Mouse (Mus musculus) kidney, embryonic 16.5 days (tissue): Measurements from ENCODE around the gene Tnnt3. TPM values are rescaled to one million over a fixed set of nuclear protein-coding genes. Genes with fewer than 3 reads are reported as not detected.

Experiments used
- ATAC-seq: fragments of 200-750 bp; cut with Nextera tagmentation; 2 replicates; pipeline ENCODE4 v1.8.0; 2017; ENCODE audit warnings: moderate TSS enrichment; ENCODE audit not compliant: low FRiP score, low TSS enrichment
- H3K27ac ChIP-seq: fragments of 300-500 bp; sonication (generic); 2 replicates; pipeline ENCODE4 v1.5.1; 2014; ENCODE audit warnings: low read length
- H3K27me3 ChIP-seq: fragments of 300-500 bp; sonication (generic); 2 replicates; pipeline ENCODE4 v1.6.1; 2014; ENCODE audit warnings: low read length, control low read depth, mixed read lengths; ENCODE audit not compliant: insufficient read depth
- H3K36me3 ChIP-seq: fragments of 300-500 bp; sonication (generic); 2 replicates; pipeline ENCODE4 v1.6.1; 2014; ENCODE audit warnings: low read length, control low read depth, mixed read lengths; ENCODE audit not compliant: insufficient read depth
- H3K4me1 ChIP-seq: fragments of 300-500 bp; sonication (generic); 2 replicates; pipeline ENCODE4 v1.6.1; 2014; ENCODE audit warnings: low read length, control low read depth, mixed read lengths; ENCODE audit not compliant: insufficient read depth
- H3K4me2 ChIP-seq: fragments of 300-500 bp; sonication (generic); replicated peaks from 2 replicates; pipeline ENCODE4 v1.6.1; 2014; ENCODE audit warnings: low read depth, low read length
- H3K4me3 ChIP-seq: fragments of 300-500 bp; sonication (generic); 2 replicates; pipeline ENCODE4 v1.5.1; 2014; ENCODE audit warnings: mild to moderate bottlenecking, low read length
- H3K9ac ChIP-seq: fragments of 300-500 bp; sonication (generic); replicated peaks from 2 replicates; pipeline ENCODE4 v1.6.1; 2014; ENCODE audit warnings: low read length
- H3K9me3 ChIP-seq: fragments of 300-500 bp; sonication (generic); 2 replicates; pipeline ENCODE4 v1.6.1; 2016; ENCODE audit warnings: low read length, control low read depth
- WGBS: fragments of 180-500 bp; shearing (Covaris S2); extraction: QIAGEN DNeasy Blood & Tissue Kit; methylation state at CpG from one replicate; pipeline ENCODE4 v1.1.7; 2014; 5-methylcytosine and 5-hydroxymethylcytosine counted together
- polyA plus RNA-seq: library from polyadenylated mRNA; unstranded; fragments of >200 nt; fragmentation: Nextera tagmentation; extraction: Ambion mirVana; gene quantifications from 2 replicates; pipeline ENCODE4 v1.2.1, GENCODE M21; 2015

Gene Tnnt3
- polyA plus RNA-seq, 1 experiment from 2014 or later: 17.2 TPM

DNA sequence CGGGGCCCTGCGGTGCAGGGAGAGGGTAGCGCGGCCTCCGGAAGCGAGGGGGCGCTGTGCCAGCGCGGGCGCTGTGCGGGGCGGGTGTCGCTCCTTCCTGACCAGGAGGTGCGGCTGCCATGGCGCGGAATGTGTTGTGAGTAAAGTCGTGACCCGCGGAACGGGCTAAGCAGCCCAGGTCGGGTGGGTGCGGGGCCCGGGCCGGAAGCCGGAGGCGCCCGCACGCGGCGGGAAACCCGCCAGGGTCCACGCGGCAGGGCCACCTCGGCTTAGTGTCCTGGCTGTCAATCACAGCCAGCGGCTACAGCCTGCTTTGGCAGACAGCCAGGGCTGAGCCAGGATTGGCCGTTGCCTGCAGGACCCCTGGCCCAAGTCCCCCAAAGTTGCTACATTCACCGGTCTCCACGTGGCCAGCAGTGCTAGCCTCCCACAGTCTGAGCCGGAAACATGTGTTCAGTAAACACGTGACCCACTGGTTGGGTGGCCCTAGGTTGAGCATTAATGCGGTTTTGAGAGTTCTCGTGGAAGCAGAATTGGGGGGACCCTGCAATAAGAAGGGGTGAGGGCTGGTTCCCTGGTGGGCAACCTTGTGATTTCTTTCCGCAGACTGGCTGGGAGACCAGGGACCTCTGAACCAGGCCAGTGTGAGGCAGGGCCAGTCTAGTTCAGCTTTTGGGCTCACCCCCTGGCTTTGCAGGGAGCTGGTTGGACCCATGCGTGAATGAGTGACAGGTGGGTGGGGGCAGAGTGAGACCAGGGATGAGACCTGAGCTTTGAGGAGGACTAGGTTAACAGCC lies 34.6 kb downstream of the Tnnt3 start:
- ATAC-seq: peak; percentile 85
- no peaks in the 10 kb centered on the region for H3K27me3 ChIP-seq
- H3K4me1 ChIP-seq: peaks cover 43% of the 10 kb centered on the region
- peak overlapping the region; percentile 97 for H3K27ac ChIP-seq
- H3K4me2 ChIP-seq: peak overlapping the region; percentile 81
- H3K36me3 ChIP-seq: peaks cover 4% of the 10 kb centered on the region; the same call in 1 of the 2 replicates
- H3K4me3 ChIP-seq: peak overlapping the region; percentile 73
- peak overlapping the region; percentile 94 for H3K9ac ChIP-seq
- no peaks in the 10 kb centered on the region for H3K9me3 ChIP-seq
- 1% methylated on average over 43 of the region's 44 CpGs for WGBS

DNA sequence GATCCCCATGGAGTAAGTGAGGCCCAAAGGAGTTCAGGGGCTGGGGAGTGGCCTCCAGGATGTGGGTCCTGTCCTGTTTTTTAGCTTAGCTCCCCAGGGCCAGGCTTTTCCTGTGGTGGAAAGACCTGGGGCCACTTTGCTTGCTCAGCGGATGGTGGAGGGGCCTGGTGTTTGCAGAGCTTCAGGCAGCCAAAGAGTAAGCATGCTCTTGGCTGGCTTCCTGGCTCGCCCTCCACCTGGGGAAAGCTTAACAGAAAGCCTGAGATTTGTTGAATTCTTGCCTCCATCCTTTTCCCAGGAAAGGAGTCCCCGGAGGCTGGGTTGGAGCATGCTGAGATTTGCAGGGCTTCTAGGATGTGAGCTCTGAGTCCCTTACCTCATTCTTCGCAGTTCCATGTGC lies 36.5 kb downstream of the Tnnt3 start:
- 66% methylated on average over 4 of the region's 4 CpGs for WGBS
- Histone ChIP-seq H3K36me3 (peaks cover 4% of the 10 kb centered on the region; the same call in 1 of the 2 replicates), H3K27me3 (no peaks in the 10 kb centered on the region), H3K4me2 (no peak overlapping the region), H3K9me3 (no peaks in the 10 kb centered on the region), H3K4me3 (no peak overlapping the region), H3K27ac (peak overlapping the region; percentile 97), H3K9ac (peak overlapping the region; percentile 28), H3K4me1 (peaks cover 61% of the 10 kb centered on the region)
- ATAC-seq: no peak

DNA sequence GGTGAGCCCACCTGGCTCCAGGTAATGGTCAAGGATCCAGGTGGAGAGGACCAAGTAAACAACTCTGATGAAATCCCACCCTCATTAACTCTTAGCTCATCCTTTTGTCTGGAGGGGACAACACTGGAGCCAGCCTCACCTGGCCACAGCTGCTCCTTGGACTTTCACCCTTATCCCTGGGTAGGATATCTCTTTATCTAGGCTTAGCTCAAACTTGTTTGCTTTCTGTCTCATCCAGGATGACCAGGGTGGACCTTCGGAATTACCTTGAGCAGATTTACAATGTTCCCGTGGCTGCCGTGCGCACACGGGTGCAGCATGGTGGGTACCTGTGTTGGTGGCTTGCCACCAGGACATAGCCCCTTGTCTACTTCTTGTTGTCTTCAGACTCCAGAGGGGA lies 37.2 kb downstream of the Tnnt3 start:
- Histone ChIP-seq H3K36me3 (peaks cover 4% of the 10 kb centered on the region; the same call in 1 of the 2 replicates), H3K4me2 (no peak overlapping the region), H3K27me3 (no peaks in the 10 kb centered on the region), H3K4me1 (peaks cover 65% of the 10 kb centered on the region), H3K9ac (peak overlapping the region; percentile 3), H3K4me3 (no peak overlapping the region), H3K27ac (peak overlapping the region; percentile 97), H3K9me3 (no peaks in the 10 kb centered on the region)
- WGBS: 94% methylated on average over 5 of the region's 5 CpGs
- ATAC-seq: no peak

DNA sequence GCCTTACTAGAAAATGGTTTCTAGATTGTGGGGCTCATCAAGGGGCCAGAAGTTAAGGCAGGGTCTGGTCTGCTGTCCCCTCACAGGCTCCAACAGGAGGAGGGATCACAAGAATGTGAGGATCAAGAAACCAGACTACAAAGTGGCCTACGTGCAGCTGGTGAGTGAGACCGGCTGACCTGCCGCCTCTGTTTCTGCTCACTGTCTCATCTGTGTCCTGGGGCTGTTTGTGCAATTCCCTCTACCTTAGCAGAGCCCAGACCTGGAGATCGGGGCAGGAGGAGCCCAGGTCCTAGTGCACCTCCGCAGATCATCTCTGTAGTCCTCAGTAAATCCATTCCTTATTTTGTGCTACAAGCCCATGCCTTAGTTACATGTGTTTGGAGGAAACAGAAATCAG lies 38.5 kb downstream of the Tnnt3 start:
- Histone ChIP-seq H3K27ac (peak overlapping the region; percentile 66), H3K9me3 (no peaks in the 10 kb centered on the region), H3K4me3 (no peak overlapping the region), H3K4me2 (no peak overlapping the region), H3K27me3 (no peaks in the 10 kb centered on the region), H3K4me1 (peaks cover 70% of the 10 kb centered on the region), H3K9ac (no peak overlapping the region), H3K36me3 (peaks cover 4% of the 10 kb centered on the region; the same call in 1 of the 2 replicates)
- ATAC-seq: no peak
- 59% methylated on average over 5 of the region's 5 CpGs for WGBS

DNA sequence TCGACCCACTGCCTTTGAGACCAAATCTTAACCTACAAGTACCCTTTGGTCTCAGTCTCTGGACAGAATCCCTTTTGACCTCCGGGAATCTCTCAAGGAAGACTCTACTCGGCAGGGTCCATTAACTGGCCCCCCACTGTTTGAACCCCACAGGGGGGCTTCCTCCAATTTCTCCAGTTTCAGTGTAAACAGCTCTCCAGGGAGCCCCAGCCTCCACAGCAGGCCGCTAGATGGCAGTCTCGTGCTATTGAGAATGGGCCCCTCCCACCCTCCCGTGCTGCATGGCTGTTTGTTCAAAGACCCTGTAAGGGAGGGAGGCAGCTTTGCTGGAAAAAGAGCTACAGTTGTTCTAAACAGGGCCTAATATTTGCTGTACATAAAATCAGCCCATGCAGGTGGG lies 39.2 kb downstream of the Tnnt3 start:
- no peak overlapping the region for H3K4me2 ChIP-seq
- H3K27ac ChIP-seq: peak overlapping the region; percentile 91
- H3K27me3 ChIP-seq: no peaks in the 10 kb centered on the region
- H3K36me3 ChIP-seq: peaks cover 4% of the 10 kb centered on the region; the same call in 1 of the 2 replicates
- peak overlapping the region; percentile 56; the same call in 1 of the 2 replicates for H3K9ac ChIP-seq
- 10% methylated on average over 6 of the region's 6 CpGs for WGBS
- ATAC-seq: peak; percentile 53
- H3K9me3 ChIP-seq: no peaks in the 10 kb centered on the region
- no peak overlapping the region for H3K4me3 ChIP-seq
- H3K4me1 ChIP-seq: peaks cover 71% of the 10 kb centered on the region

DNA sequence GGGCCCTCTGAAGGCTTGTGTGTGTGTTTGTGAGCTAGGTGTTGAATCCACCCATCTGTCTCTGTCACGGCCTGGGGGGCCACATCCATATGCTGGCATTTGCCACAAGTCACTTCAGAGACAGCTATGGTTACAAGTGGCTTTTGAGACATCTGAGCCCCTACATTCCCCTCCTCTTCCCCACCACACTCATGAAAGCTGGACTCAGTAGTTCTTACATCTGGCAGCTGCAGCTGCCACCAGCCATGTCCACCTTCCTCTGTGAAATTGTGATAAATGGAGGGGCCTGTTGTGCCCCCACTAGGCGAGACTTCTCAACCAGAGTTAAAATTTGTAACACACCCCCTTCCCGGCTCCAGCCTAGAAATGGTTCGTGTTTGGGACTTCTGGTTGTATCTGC lies 39.7 kb downstream of the Tnnt3 start:
- ATAC-seq: no peak
- no peaks in the 10 kb centered on the region for H3K9me3 ChIP-seq
- no peak overlapping the region for H3K4me3 ChIP-seq
- peak overlapping the region; percentile 56 for H3K9ac ChIP-seq
- no peaks in the 10 kb centered on the region for H3K27me3 ChIP-seq
- WGBS: 27% methylated on average over 4 of the region's 4 CpGs
- H3K27ac ChIP-seq: peak overlapping the region; percentile 91
- H3K36me3 ChIP-seq: peaks cover 4% of the 10 kb centered on the region; the same call in 1 of the 2 replicates
- H3K4me2 ChIP-seq: no peak overlapping the region
- peaks cover 72% of the 10 kb centered on the region for H3K4me1 ChIP-seq

DNA sequence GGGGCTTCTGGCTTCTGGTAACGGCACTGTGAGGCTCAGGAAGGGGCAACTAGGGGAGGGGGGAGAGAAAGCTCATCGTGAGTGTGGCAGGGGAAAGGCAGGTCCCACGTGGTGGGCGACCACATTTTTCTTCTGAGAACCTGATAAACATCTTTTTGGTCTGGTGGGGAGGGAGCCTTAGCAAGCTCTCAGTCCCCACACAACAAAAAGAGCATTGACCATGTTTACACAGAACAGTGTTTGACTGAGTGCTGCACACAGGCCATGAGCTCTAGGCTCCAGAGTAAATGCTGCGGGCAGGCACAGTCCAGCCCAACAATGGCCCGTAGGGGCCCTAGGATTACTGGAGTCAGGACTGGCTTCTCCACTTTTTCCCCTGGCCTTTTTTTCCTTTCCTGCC lies 40.1 kb downstream of the Tnnt3 start:
- H3K36me3 ChIP-seq: peaks cover 4% of the 10 kb centered on the region; the same call in 1 of the 2 replicates
- peak overlapping the region; percentile 56 for H3K9ac ChIP-seq
- no peak overlapping the region for H3K4me3 ChIP-seq
- no peak overlapping the region for H3K4me2 ChIP-seq
- WGBS: 24% methylated on average over 6 of the region's 6 CpGs
- H3K4me1 ChIP-seq: peaks cover 72% of the 10 kb centered on the region
- H3K27ac ChIP-seq: peak overlapping the region; percentile 91
- ATAC-seq: no peak
- H3K9me3 ChIP-seq: no peaks in the 10 kb centered on the region
- H3K27me3 ChIP-seq: no peaks in the 10 kb centered on the region

DNA sequence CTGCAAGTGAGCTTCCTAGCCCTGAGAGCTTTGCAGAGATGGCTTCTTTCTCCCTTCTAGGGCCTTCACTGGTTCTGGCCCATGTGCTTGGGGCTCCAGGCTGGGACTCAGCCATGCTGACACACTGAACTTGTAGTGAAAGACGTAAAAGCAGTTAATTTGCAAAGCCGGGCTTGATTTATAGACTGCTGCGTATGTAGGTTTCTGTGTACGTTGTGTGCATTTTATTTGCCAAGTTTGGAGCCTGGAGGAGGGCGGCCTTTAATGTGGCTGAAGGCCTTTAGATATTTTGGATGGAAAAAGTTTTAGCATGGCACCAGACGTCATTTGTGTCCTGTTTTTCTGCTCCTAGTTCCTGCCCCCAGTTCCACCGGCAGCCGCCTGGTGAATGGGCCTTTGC lies 41.2 kb downstream of the Tnnt3 start:
- Histone ChIP-seq H3K4me1 (peaks cover 62% of the 10 kb centered on the region), H3K36me3 (peaks cover 4% of the 10 kb centered on the region; the same call in 1 of the 2 replicates), H3K9me3 (no peaks in the 10 kb centered on the region), H3K9ac (no peak overlapping the region; the same call in 1 of the 2 replicates), H3K27ac (peak overlapping the region; percentile 91), H3K4me2 (no peak overlapping the region), H3K27me3 (no peaks in the 10 kb centered on the region), H3K4me3 (no peak overlapping the region)
- ATAC-seq: no peak
- WGBS: 29% methylated on average over 8 of the region's 8 CpGs

DNA sequence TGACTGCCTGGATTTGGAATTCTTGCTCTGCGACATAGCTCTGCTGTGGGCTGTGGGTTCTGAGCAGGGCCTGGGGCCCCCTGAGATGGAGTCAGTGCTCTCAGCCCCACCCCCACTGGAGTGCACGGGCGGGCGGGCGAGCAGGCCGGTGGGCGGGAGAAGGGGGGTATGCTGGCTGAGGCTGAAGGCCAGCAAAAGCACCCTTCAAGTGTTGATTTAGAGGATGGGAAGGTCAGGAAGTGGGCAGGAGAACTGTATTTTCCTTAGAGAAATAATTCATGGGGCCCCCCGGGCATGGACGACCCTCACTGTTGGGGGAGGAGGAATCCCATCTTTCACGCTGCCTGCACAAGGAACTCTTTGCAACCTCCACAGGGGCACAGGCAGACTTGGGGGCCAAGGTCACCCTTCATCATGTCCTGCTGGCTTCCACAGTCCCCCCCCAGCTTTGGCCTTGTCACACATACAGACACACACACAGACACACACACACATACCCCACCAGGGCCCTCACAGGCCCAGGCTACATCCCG lies 44.2 kb downstream of the Tnnt3 start:
- Histone ChIP-seq H3K4me2 (no peak overlapping the region), H3K4me1 (peaks cover 58% of the 10 kb centered on the region), H3K27me3 (no peaks in the 10 kb centered on the region), H3K9ac (peak overlapping the region; percentile 54), H3K9me3 (no peaks in the 10 kb centered on the region), H3K36me3 (no peaks in the 10 kb centered on the region), H3K27ac (peak overlapping the region; percentile 90), H3K4me3 (no peak overlapping the region)
- WGBS: 4% methylated on average over 11 of the region's 11 CpGs
- peak; percentile 84 for ATAC-seq

DNA sequence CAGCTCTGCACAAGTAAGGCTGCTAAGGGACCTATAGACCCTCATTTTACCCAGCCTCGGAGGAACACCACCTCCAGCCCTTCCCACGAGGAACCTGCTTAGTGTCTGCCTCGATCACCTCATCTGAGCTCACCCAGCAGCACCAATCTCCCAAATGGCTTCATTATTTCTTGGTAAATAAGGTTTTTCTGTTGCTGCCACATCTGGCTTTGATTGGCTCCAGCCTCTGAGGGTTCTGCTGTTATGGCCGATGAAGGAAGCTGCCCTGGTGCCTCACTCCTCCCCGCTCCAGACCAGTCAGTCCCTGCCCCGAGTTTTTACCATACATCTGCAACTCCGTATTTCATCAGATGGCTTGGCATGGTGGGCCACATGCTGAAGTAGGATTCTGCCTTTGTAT lies 47.3 kb downstream of the Tnnt3 start:
- no peak overlapping the region for H3K4me2 ChIP-seq
- H3K4me3 ChIP-seq: no peak overlapping the region
- WGBS: 76% methylated on average over 7 of the region's 7 CpGs
- H3K9ac ChIP-seq: no peak overlapping the region
- H3K9me3 ChIP-seq: no peaks in the 10 kb centered on the region
- no peaks in the 10 kb centered on the region for H3K36me3 ChIP-seq
- ATAC-seq: no peak
- H3K4me1 ChIP-seq: peaks cover 44% of the 10 kb centered on the region
- H3K27ac ChIP-seq: no peak overlapping the region
- H3K27me3 ChIP-seq: no peaks in the 10 kb centered on the region
